Mouse (Mus musculus) embryo, embryonic 10.5 days (tissue): ENCODE data around the gene Anks1b.
"Not testable (repeated sequence)": the region's sequence is repeated elsewhere in the genome, so short reads cannot be mapped to it uniquely, and the experiment has no call there.

ENCODE experiments used
- DNase-seq: peaks from one replicate; pipeline ENCODE4 v3.0.0-alpha.2; 2015; ENCODE audit warnings: low spot score

Gene Anks1b

DNA sequence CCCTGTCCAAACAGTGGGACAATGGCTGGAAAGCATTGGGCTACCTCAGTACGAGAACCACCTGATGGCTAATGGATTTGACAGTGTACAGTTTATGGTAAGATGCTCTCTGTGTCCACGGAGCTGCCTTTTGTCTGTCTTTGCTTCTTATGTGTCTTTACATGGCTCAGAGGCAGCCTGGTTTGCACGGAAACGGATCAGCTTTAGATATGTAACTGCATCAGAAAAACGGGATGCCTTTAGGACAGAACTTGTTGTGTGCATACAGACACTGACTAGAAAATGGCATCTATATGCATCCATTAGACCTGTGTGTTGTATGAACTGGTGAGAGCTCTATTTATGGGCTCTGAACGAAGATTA is 703.8 kb downstream of the Anks1b start:
- no peak for DNase-seq

DNA sequence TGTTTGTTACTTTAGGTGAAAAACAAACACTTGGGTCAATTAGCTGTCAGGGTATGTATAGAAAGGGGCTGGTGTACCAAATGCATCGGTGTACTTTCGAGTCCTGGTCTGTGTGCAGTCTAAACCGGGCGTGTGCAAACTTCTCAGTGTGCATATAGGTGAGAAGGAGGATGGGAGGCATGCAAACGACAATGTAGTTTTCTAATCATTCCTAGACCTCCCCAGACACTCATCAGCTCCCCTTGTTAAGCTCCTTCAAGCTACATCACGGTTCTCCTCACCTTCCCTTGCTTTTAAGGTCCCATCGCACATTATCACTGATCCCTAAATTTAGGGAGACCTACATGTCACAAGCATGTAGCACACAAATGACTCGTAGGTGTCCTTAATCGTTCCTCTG is 704.5 kb downstream of the Anks1b start:
- DNase-seq = no peak

DNA sequence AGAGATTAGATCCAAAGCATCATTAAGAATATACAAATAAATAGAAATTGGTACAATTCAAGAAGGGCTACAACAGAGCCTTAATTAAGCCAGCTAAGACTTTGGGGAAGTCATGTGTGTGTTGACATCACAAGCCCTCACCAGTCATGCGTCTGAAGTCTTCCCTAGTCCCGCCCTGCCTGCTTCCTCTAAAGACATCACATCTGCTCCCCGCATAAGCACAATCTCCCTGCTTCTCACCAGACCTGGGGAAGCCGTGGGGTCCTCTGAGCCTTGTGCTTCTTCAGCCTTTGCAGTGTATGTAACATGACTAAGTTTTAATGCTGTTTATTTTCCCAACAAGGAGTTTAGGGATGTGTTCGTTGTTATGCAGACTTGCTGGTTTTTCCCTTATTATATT is 706.7 kb downstream of the Anks1b start:
- no peak for DNase-seq

DNA sequence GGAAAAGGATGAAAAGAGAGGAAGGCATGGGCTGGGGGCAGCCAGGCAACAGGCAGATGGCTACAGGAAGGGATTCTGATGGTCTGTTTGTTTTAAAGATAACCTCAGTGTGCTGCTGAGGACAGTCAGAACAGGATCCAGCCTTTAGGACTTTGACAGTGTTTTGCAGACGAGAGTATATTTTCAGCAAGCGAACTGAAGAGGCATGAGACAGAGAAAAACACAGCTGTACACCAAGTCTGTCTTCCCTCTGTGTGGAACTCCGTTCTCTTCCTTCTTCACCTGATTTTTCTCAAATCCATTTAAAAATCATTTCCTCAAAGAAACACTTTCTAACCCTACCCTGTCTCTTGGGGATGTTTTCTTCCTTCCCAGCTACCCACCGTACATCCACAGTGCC is 710.7 kb downstream of the Anks1b start:
- DNase-seq = no peak

DNA sequence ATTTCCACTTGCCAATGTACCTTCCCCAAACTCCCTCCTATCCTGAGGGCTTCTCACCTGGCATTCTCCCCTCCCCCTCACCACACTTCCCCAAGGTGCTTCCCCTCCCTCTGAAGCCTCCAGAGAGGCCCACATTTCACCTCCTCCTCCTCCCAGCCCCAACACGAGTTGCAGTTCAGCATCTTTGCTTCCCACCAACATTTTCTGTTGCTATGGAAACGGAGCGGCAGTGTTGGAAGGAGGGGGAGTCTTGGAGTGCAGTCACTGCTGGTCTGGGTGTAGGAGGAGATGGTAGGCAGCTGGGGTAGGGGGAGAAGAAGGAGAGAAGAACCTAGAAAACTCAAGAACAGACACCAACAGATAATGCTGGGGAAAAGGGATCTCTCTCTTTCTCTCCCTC is 722.8 kb downstream of the Anks1b start:
- DNase-seq = peak; percentile 69

DNA sequence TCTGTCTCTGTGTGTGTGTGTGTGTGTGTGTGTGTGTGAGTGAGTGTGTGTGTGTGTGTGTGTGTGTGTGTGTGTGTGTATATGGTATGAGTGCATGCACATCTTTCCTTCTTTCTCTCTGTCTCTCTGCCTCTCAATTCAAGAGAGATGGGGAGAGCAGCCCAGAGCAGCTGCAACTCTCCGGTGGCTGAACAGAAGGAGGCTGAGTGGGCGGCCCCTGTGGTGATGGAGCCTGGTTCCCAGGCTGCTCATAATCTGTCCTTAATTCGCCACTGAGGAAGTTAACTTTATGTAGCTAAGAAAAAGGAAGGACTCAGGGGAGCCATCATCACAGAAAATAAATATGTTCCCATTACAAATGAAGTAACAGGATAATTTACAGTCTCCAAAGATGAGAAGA is 723.3 kb downstream of the Anks1b start:
- peak; percentile 25 for DNase-seq

DNA sequence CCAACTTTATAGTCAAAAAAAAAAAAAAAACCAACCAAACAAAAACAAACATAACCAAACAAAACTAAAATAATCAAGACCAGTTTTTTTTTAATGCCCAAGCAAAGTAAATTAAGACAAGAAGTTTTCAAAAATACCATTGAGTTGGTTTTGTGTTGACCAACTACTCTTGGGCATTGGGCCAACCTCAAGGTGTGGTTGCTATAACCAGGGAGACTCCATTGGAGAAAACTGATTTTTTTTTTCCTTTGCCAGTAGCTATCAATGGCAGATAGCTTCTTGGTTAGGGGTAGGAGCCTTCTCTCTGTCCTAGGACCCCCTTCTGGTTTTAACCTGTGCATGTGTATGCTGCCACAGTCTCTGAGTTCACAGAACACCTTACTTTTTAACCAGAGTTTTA is 725.8 kb downstream of the Anks1b start:
- no peak for DNase-seq

DNA sequence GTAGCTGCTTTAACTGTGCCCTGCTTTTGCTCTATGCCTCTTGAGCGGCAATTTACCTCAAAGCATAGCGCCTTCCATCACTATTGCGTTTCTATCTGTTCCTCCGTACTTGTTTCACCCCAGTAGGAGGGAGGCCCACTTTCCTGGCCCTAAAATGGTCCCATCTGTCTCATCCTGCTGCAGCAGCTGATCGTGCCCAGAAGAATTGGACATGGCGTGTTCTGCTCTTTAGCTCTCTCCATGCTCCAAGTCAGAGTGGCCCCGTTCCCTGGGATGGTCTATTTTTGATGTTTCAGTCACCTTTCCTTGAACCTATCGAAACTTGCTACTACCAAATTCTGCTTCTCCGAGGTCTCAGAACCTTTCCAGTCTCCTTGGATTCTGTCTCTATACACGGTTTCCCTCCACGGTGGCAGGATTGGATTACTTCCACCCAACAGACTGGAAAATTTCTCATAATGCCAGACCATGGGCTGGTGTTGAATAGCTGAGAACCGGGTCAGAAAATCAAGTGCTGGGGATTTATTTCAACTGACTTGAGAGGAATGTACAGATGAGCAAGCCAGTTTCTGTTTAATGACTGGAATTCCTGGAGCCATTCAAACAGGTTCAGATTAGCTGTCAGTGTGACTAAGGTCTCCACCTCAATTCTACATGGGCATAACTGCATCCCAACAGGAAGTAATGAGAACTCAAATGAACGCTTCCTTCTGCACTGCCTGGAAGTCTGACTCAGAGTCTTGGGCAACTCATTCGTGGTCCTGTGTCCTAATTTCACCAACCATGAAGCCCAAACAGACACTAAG is 726.6 kb downstream of the Anks1b start:
- no peak for DNase-seq

DNA sequence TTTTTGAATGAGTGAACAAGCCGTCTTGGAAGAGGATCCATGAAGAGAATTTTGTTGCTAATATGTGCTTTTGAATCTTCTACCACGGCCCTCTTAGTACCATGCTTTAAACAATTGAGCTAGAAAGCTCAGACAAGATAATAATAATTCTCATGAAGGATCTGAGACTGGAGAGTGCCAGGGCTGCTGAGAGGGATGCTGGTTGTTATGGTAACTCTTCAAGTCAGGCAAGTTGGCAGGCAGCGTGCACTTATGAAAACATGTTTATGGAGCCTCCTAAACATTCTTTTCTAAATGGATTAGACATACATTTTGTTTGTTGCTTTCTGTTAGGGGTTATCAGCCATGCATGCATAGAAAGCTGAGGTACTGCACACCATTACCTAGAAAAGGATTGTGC is 734.3 kb downstream of the Anks1b start:
- no peak for DNase-seq

DNA sequence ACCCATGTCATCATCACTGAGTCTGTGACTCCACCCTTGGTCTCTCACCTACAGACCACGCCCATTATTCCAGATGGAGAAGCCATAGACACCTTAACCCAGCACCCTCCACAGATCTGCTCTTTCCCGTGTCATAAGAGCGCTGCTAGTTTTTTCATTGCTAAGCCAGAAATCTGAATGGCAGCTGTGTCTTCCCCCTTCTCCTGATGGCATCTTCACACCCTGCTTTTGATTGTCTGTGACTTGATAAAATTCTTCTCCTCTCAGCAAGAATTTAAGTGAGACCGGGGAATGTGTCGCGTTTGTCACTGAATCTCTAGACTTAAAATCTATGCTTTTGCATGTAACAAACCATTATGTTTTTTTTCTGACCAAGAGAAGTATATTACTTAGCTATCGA is 736.1 kb downstream of the Anks1b start:
- DNase-seq = no peak

DNA sequence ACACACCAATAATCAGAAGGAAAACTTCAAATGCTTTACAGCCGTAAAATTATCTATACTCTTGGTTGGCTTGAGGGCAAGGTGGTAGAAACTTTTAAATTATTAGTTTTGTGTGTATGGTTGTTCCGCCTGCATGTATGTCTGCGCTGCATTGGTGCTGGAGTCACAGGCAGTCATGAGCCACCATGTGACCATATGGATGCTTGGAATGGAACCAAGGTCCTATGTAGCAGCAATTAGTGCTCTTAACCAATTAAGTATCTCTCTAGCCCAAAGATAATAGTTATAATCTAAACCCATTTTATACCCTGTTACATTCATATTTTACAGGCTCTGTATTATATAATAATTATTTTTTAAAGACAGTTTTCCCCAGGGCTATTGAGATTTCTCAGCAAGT is 739.7 kb downstream of the Anks1b start:
- no peak for DNase-seq

DNA sequence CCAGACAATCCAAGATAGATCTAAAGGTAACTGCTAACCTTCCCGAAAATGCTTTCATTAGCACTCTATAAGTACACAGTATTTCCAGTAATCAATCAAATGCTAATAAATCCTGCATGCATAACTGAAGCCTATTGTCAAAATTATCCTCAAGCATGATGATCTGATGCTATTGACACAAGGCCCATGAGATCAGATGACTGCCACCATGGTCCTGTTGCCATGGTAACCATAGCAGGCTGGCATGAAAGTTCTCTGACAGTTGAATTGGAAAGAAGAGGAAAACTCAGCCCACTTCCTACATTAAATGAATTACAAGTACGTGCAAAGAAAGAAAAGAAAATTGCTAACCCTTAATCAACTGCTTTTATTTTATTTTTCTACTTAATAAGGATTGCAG is 741.9 kb downstream of the Anks1b start:
- no peak for DNase-seq

DNA sequence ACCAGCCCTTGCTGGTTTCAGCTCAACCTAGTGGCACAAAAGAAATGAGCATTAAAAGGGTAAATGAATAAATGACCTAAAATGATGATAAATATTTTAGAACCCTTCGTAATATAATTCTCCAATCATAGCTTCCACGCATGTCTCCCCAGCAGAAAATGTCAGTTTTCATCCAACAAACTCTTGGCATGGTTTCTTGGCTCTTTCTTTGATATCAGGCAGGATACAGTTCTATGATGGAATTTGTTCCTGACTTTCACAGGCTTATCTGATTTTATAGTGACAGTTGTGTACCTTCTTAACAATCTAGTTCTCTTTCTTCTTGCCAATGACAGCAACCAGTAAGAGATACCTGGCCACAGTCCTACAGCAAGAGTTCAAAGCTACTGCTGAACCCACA is 743.3 kb downstream of the Anks1b start:
- DNase-seq = no peak

DNA sequence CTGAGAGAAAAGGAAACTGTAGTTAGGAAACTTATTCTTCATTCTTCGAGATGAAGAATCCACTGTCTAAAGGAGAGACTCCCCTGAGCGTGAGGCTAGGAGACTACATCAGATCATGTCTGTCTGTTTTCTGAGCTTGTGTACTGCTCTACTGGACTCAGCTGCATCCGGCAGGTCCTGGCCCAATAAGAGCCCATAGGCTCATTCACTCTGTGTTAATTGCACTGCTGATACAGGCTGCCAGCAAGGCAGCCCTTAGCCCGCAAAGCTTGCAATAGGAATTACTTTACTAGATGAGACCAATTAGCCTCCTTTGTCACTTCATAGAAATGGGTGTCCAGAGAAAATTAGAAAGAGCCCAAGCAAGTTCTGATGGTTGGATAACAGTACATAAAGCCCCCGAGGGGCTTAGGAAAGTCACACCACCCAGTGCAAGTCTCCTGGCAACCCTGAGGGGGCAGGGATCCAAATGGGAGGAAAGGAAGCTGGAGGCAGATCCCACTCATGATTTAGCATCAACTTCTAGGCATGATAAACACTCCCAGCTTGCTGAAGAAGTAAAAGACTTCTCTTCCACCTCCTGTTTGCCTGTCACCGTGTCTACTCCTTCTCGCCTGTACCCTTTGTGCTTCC is 744.5 kb downstream of the Anks1b start:
- DNase-seq = no peak

DNA sequence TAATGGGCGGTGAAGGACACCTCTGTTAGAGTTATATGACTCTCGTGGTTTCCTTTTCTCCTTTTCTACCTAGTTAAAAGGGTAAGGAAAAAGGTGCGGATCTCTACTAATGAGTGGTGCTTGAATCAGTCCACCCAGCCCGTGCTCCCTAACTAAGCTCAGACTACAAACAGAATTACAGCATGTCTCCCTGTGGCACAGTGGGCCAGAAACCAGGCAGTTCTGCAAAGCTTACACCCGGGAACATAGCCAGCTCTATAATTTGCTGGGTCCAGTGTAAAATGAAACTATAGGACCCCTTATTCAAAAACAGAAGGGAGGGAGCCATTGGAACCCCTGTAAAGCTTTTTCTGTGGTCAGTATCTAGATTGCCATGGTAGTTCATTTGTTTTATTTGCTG is 754.2 kb downstream of the Anks1b start:
- DNase-seq = no peak

DNA sequence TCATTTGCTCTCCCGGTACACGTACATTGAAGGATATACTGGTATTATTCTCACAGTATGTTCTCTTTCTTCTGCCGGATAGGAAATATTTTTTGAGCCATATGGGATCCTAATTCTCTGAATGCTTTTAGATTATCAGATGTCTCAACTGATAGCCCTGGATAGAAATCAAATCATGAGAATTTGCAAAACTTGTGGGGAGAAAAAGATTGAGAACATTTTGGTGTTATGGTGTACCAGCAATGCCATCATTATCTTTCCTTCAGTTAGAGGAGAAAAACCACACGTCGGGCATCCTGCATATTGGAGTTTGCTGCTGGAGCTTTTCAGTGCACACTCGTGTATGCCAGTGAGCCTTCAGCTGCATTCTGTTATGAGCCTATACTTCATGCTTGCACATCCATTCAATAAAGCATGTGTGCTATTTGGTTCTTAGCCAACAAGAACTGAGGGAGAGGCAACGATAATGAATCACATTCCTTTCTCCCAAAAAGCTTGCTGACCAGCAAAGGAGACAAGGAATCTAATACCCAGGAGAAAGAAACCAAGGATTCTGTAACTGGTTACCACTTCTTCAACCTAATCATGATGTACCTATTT is 756.9 kb downstream of the Anks1b start:
- DNase-seq = no peak

DNA sequence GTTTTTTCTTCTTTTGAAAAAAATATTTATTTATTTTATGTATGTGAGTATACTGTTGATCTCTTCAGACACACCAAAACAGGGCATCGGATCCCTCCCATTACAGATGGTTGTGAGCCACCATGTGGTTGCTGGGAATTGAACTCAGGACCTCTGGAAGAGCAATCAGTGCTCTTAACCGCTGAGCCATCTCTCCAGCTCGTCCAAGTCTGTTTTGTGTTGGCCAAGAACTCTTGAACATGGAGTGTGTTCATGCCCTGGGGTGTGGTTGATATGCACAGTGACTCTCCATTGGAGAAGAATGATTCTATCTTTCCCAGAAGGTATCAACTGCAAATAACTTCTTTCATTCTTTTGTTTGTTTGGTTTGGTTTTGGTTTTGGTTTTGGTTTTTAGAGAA is 757.5 kb downstream of the Anks1b start:
- not testable (repeated sequence) for DNase-seq

DNA sequence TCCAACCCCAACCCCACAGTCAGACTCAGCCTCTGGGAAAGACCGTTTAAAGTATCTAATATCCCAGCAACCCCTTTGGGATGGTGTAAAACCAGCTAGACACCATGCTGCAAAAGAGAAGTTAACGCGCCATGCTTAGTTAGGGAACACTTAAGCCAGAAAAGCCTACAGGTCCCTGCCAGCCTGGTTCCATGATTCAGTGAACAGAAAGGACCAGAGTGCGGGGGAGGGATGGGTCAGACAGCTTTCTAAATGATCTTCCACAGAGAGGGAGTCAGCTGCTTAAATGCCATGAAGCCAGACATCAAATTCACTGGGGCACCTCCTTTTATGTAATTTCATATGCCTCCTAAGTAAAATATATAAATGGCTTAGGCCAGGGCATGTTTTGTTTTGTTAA is 764.0 kb downstream of the Anks1b start:
- peak; percentile 6 for DNase-seq

DNA sequence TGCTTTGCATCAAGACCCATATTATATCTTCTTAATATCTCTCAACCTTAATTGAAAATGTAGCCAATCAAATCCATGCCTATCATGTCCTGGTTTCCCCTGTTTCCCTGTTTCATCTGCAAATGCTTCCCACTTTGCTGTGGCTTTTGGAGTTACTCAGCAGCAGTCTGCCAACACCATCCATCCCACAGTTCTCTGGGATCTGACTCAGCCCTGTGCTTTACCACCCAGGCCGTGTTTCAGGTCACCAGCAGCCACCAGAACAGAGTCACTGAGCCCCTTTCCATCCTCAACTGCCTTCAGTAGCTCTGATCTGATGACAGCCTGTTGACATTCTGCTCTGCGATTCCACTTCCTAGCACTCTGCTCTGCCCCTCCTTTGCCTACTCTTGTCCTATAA is 776.4 kb downstream of the Anks1b start:
- DNase-seq = no peak

DNA sequence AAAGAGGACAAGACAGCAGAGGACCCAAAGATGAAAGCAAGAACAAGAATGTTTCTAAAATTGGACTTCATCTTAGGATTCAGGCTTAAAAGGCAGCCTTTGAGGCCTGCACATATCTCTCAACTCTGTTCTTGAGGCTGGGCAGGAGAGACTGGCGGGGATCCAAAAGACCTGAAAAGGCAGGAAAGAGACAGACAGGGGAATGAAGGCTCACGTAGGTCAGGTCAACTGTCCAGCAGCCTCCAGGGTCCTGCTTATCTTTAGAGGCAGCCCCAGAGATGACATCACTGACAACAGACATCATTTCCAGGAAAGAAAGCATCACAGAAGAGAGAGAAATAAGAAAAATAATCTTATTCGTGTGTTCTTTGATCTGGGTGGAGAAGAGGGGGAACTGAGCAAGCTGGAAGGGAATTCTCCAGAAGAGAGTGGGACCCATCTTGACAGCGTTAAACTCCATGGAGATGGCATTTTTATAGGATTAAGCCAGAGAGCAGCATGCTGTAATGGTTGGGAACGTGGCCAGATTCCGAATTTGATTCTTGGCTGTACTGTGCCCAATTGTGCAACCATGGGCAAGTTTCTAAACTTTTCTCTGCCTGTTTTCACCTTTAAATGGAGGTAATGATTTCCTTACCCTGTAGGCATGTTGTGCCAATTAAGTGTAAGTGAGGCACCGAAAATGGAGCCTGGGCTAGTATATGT is 784.3 kb downstream of the Anks1b start:
- no peak for DNase-seq

DNA sequence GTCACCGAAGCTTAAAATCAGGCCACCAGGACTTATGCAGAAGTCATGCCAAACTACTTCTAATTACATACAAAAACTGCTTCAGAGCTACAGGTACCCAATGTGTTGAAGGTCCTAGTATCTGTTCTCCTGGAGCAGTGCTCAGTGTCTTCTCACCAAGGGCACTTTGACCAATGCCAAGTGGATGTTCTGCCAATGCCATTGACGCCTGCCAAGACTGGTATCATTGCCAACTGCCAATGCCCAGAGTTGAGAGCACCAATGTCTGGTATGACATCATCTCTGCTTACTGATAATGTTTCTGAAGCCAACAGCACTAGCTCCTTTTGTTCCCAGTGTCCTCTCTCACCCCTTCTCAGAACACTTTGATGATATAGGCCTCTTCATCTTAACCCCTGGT is 793.4 kb downstream of the Anks1b start:
- no peak for DNase-seq

DNA sequence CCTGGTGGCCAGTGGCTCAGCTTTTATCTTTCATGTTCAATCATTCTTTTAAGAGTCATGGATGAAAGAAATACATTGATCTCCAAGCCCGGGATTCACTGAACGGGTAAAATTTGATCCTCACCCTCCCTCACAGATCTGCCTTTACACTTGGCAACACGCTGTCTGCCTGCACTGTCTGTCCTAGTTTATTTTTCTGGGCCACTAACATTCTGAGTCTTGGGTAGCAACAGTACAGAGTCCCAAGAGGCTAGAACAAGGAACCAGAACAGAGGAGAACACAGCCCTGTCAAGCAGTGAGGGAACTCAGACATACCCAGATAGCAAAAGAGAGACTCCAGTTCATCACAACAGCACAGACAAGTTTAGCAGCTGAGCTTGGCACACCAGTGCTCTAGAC is 797.0 kb downstream of the Anks1b start:
- DNase-seq = no peak

DNA sequence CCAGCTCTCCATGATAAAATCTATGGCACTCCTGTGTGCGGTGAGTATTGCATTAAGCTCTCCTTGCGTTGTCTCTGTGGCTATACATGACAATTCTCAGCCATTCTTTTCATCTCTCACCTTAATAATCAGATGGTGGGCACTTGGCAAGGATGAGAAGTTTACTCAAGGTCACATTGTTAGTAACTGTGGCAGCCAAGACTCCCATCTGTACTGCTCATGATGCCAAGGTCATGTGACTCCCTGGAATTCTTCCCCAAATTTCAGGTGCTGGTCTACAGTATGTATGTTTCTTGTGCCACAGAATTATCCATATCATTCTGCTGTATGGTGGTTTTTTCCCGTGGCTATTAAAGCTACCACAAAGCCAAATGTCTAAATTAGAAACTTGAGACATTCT is 798.8 kb downstream of the Anks1b start:
- DNase-seq = no peak
